Mouse (Mus musculus) embryo, embryonic 10.5 days (tissue): Measurements from ENCODE around the gene Cblb.

ENCODE experiments used
- DNase-seq: peaks from one replicate; pipeline ENCODE4 v3.0.0-alpha.2; 2015; ENCODE audit warnings: low spot score

Gene Cblb

DNA sequence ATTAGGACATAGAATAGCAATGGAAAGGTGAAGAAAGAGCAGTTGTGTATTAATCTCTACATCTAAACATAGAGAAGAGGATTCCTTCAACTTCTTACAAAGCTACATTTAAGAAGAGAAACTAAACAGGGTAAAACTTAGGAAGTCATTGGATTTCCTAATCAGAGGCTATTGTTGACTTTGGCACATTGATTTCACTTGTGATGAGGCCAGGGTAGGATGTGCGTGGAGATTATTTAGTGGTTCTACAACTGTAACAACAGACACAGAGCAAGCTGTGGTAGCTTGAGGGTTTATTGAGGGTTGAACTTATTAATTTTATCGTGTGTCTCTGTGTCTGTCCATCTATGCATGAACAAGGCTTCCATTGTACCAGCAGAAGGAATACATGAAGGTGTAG, 7.8 kb downstream of the Cblb start:
- no peak for DNase-seq

DNA sequence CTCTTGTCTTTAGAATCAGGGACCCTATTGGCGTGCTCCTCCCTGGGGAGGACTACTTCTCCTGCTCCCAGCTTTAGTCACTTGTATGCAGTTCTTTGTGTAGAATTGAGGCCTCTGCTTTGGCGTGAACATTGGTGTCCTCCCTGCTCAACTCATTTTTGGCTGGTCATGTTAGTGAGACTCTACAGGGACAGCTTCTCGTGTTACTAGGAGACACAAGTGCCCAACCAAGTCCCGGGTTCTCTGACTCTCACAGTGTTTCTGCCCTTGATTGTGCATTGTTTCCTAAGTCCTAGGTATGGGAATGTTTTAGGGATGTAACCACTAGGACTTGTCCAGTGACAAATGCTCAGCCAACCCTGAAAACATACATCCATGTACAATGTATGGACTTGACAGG, 9.9 kb downstream of the Cblb start:
- DNase-seq = no peak

DNA sequence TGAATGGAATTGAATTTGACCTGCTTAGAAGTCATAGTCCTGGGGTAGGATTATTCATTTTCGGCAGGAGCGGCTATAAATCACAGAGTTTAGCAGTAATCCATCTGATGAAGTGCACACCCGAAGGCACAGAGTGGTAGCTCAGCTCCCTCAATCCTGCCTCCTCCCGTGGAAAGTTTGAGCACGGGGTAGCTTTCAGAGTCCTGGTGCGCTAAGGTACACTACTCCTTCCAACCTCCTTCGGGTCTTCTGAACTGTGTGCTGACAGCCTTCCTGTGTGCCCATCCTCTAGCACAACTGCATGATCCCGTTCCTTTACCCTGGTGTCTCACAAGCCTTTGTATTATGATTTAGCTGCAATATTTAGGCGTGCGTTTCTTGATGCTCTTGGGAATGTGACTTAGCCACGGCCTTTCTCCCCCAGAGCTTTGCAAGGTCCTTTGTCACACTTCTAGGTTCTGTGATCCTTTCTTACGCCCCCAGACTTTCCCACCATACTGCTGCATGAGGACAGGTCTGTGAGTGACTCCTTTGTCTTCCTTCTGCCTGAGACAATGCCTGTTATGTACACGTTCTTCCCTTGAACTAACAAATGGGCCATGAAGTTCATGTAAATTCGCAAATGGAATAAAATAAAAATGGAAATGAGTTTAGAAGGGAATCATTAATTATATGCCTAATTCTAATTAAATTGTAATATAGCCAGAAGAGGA, 11.8 kb downstream of the Cblb start:
- no peak for DNase-seq

DNA sequence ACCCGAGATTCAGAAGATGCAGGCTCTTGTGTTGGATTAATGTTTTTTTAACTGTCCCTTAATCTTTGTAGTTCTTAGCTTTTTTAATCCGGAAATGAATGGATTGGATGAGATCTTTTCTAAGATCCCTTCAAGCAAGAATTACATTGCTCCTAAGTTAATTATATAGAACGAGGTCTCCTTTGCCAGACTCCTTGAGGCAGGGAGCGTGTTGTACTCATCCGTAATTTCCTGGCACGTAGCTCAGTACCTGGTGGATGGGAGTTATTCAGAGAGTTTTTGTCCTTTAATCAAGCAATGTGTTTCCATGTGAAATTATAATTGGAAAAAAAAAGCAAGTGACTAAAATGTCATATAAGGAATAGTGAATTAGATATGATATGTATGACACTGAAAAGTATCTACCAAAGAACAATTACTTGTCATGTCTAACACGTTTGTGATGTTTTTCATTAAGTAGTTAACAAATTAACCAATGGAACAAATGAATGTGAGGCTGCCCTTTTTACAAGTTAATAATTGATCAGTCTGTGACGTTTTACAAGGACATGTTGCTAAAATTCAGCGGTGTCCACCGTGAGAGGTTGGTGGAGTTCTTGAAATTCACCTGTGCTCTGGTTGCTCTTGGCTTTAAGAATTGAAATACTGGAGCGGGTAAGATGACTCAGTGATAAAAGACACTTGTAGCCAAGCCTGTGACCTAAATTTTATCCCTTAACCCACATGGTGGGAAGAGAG, 12.5 kb downstream of the Cblb start:
- no peak for DNase-seq

DNA sequence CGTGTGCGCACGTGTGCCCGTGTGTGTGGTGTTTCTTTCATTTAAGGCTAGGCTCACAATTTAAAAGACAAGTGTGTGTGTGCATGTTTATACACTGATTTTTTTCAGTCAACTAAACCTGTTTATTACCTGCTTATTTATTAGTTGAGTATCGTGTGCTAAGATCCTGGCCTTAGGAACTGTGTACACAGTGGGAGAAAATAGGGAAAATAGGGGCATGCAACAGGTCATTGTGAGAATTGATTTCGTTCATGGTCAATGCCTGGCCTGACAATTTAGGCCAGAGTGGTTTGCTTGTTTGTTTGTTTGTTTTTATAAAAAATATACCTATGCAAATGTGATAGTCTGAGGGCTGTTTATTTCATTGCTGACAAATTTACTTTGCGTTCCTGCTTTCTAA, 13.5 kb downstream of the Cblb start:
- DNase-seq = no peak

DNA sequence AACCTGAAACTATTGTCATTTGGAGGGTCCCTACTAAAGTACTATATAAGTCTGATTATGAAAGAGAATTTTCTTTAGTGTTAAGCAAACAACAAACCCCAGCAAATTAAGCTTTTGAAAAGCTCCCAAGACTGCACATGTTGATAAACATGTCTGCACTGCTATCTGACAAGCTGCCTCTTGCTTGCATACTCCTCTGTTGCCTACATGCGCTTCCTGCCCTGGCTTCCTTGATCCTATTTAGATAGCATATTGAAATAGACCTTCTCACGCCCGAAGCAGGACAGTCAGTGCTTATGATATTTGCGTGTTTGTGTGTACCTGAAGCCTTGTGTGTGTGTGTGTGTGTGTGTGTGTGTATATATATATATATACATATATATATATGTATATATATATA, 14.0 kb downstream of the Cblb start:
- no peak for DNase-seq

DNA sequence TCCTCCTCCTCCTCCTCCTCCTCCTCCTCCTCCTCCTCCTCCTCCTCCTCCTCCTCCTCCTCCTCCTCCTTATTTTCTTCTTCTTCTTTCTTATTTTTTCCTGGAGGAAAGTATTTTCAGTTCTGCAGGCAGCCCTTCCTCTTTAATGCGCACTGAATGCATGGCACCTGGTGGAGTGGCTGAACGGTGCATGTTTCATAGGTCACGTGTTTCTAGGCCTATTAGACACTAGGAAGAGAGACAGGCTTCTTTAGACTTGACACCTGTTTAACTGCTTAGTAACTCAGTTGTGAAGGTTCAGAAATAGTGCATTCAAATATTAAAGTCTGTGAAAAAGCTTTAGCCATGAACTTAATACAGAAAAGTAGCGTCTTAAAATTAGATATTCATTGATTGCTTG, 15.4 kb downstream of the Cblb start:
- DNase-seq = no peak

DNA sequence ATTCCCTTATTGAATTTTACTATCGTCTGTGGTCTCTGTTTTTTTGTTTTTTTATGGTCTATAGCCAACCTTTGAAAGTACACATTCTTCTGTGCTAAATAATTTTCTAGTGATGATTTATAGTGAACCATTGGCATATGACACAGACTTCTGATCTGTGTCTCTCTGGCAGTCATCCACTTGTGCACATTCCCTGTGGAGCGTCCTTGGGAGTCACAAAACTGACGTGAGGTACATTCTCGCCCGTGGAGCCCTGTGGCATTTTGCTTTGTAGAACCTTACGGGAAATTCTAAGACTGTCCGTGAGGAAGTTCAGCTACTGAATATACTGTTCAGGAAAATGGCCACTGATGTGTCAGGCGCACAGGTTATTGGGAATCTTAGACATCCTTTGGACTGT, 20.1 kb downstream of the Cblb start:
- no peak for DNase-seq

DNA sequence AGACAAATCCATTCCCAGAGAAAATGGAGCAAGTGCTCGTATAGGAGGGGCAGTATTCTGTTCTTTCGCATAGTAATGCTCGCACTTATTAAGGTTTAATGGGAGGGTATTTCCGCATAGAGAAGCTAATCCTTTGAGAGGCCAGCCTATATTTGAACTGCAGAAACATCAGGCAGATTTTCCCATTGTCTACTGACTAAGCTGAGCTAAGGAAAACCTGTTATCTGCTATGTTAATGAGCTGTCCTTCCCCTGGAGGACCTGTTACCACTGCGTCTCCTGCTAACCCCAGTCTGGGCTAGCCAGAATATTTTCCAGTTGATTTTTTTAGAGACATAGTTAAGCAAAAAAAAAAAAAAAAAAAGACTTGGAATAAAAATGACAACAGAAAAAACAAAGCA, 21.7 kb downstream of the Cblb start:
- DNase-seq = no peak

DNA sequence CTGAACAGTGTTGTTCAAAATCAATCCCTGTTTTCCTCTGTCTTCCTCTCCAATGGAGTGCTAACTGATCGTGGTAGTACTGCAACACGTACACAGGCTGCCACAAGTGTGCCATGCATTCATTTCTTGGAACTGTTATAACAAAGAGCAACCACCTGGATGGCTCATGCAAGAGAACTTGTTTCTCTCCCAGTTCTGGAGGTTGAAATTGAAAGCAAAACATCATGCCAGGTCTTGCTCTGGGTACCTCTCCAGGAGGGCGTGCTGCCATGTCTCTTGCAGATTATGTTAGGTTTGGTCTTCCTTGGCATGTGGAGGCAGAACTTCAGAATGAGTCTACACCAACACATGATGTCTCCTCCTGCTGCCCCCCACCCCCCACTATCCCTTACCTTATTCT, 24.2 kb downstream of the Cblb start:
- no peak for DNase-seq

DNA sequence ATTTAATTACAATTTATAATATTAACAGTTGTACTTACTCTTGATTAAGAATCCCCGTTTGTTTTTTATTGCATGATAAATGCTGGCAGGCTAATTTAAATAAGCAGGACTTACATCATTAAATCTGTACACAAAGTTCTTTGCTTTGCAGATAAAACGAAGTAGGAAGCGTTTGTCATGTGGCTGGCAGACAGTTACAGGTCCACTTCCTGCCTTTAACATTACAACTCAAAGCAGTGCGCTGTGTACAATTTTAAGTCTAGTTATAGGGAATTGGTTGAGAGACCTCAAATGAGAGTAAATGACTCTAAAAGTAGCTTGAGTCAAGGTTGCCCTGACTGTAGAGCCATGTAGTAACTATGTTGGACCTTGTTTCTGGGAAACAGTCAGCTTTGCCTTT, 25.1 kb downstream of the Cblb start:
- DNase-seq = no peak

DNA sequence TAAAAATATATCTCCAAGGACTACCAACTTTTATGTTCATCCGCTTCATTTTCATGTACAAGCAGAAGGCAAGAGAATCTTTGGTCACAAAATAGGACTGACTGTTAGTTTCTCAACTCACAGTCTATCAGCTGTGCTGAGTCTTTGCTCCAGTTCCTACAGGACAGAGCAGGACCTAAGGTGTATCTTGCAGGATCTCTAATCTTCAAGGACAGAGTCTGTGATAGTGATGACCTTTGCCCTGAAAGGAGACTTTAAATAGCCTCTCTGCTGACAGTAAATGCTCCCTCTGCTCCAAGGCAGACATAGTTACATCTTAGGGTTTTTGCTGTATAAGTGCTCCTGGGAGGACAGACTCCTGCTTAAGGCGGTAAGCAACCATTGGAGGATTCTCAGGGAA, 26.3 kb downstream of the Cblb start:
- DNase-seq = no peak

DNA sequence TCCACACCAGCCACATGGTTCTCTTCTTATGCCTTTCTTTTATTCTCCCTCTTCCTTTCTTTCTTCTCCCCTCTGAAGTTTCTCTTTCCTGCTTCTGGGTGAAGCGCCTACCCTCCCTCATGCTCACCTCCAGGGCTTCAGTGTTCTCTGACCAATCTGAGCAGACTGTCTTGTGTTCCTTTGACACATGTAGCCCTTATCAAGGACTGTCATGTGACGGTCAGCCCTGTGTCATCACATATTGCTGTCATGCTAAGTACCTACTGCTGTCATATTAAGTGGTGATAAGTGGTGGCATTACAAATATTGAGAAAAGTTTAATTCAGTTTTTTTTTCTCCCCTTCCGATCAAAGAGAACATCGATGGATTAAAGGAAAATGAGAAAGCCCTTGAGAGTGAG, 28.5 kb downstream of the Cblb start:
- no peak for DNase-seq

DNA sequence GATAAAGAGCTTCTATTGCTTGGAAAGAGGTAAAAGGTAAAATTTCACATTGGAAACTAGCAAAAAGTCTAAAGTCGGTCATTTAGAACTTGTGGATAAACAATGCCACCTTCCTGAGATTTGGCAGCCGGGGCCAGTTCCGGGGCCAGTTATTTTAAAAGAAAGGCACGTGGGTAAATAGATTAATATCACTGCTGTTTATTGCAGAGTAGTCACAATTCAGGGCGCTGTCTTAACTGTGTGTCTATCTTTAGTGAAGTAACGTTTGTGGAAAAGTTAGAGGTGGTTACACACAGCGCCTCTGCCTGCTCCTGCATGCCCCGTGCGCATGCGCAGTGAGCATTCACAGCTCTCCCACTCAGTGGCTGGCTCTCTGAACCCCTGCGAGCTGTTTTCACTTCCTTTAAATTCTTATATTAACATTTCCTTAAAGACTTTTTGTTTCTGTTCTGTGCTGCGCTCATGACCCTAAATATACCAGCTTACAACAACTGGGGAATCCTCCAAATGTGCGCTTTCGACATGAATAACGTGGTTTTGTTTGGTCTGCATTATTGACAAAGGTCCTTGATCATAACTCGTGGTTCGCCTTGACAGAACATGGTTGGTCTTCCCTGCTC, 29.2 kb downstream of the Cblb start:
- no peak for DNase-seq

DNA sequence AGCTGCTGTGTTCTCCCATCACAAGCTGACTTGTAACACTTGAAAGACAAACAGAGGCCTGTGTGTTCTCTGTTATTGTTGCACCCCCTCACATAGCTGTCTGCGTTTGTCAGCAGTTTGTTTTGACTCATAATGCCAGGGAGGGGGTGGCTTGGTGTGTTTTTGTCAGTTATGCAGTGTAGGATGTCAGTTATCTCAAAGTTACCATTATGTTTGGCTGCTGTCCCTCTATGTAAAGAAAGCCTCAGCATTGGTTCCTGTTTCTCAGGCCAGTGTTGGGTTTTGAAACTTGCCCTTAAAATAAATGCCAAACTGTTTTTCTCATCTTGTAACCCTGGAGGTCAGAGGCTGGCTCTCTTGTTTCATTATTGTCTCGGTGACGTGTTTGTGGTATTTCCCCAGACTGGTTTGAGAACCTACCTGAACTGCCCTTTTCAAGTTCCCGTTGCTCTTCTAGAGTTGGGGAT, 30.0 kb downstream of the Cblb start:
- DNase-seq = no peak

DNA sequence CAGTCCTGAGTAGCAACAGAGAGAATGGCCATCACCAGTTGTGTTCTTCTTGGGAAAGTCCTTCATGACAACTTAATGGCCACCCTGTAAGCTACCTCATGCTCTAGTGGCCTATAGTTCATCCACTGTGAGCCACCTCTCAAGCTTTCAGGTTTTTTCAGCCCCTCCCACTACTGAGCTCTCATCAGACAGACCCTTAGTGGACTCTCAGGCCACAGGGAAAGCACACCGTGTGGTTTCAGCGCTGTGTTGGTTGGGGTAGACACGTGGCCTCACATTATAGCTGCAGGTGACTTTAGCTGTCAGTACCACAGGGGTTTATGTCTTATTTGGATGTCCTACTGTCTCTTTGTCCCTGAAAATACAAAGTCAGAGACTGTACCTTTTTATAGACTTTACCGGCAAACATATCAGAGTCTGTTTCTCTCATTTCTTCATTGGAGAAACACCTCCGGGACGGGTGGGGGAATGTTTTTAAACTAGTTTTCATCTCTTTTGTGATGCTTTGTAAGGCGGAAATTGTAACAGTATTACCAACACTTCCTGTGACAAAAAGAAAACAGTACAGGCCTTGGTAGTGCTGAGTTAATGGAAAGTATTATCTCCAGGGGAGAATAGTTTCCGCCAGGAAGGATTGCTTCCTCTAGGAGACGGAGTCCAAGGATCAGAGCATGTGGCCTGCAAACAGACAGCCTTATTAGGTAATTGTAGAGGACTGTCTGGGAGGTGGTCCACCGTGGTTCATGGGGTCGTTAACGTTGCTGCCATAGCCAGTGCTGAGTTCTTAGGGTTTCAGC, 33.5 kb downstream of the Cblb start:
- DNase-seq = no peak

DNA sequence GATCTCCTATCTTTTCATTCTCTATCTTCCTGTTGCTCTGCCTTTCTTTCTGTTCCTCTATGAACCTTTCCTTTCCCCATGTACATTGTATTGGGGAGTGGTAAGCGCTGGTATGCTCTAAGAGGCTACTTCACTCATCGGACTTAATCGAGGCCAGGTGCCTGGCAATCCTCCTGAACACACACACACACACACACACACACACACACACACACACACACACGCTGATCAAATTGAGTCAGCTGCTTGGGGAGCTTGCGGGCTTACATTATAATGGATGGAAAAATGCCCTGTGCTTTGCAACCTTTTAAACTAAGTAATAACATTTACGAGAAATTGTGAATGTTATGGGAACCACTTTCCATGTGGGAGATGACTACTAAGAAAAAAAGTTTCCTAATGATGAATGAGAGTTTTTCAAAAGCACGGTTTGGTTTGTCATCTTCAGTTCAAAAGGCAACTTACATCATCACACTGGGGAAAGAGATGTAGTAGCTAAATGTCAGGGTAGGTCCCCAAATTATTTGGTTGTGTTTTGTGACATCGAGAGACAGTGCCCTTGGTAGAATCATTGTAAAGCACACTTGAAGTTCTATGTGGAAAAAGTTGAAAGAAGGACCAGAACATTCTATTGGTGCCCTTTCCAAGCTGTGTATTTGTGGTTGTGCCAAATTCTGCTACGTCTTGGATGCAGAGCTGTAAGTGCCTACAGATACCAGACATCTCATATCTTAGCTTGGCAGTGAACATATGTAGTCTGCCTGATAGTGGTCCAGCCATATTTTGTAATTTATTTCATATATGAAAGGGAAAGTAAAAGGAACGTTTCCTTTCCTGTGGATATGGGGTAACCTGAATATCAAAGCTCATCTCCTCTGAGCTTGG, 36.8 kb downstream of the Cblb start:
- no peak for DNase-seq

DNA sequence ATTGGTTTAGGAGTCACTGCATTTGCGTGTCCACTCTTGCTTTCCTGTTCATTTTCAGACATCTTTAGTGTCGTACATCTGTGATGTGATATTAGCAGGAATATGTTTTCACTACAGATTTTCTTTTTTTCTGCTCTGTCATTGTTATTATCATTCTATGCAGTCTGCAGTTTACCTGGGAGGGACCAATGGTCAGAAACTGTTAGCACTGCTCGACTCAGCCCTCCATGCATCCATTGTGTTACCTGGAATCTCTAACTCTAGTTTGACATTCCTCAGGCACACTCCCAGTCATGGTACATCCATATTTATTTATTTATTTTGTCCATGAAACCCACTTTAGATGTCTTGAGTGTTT, 37.5 kb downstream of the Cblb start:
- DNase-seq = no peak

DNA sequence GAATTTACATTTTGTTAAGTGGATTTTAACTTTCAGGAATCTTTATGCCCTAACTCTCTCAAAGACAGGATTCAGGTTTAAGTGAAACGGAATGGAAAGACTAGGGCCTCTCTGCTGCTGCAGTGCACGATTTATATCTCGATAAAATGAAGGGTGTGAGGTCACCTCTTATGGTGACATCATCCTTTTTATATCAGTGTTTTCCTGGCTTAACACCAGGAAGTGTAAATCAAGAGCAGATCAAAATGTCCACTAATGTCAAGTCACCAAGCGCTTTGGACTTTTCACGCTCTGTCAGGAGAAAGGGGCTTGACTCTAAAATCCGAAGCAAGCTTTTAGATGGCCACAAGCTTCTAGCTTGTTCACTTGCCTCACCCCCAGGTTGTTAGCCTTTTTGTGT, 38.6 kb downstream of the Cblb start:
- no peak for DNase-seq

DNA sequence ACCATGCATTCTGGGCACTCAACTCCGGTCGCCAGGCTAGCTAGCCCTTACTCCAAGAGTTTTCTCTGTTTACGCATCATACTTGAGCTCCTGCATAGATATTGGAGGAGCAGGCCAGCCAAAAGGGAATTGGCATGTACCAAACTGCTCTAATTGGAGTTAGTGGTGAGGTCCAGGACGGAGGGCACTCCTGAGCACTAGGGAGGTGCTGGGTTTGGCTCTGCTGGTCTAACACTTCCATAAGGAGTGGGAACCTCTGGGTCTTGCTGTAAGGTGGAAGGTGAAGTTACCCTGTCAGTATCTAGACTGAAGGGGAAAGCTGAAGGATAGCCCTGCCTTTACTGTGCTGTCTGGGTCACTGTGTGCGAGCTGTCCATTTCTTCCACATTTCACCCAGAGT, 39.1 kb downstream of the Cblb start:
- DNase-seq = no peak

DNA sequence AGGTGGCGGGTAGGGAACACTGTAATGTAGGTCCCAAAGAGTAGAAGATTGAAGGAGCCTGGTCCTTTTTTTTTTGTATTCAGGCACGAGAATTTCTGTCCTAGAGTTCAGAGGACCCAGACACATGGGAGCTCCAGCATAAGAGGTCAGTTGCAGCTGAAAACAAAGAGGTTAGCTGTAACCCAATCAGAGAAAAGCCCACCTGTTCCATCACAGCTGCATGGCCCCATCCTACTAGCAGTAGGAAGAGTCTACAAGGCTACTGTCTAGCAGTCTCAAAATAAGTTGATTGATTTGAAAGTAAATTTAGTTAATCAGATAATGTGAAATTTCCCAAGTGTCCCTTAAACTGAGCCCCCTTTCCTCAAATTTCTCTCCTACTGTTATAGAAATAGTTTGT, 40.3 kb downstream of the Cblb start:
- DNase-seq = no peak

DNA sequence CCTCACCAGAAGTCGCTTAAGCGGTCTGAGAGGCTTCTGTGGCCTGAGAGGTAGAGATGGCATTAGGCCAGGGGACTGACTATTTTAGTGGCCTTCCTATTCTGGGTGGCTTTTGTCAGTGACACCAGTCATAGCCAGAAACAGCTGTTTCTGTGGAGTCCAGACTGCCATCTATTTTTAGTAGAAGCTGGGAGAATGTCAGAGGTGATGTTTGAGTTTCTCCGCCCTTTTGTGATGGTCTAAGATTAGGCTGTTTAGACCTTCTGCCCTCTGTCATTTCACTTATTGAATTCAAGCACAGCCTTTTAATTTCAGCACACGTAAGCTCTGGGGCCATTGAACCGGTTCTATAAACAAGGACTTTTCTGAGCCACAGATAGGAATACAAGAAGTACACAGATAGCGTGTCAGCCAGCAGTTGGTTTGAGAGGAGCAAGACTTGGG, 40.8 kb downstream of the Cblb start:
- DNase-seq = no peak
